Mouse (Mus musculus) C2C12 (cell line): Measurements from ENCODE around the gene Mtif2. TPM values are rescaled to one million over a fixed set of nuclear protein-coding genes. Genes with fewer than 3 reads are reported as not detected.
A peak's percentile ranks its signal among the peaks of the same experiment; 100 is the strongest.

Experiments used
- H3K27me3 ChIP-seq: one replicate; pipeline ENCODE4 v1.6.1; 2011; ENCODE audit not compliant: control insufficient read depth, insufficient read depth, insufficient read length
- H3K36me3 ChIP-seq: one replicate; pipeline ENCODE4 v1.6.1; 2011; ENCODE audit not compliant: control insufficient read depth, insufficient read depth
- H3K4me3 ChIP-seq: one replicate; pipeline ENCODE4 v1.5.1; 2011; ENCODE audit warnings: mild to moderate bottlenecking, control low read depth; ENCODE audit not compliant: poor library complexity, insufficient read depth, severe bottlenecking
- H3K79me2 ChIP-seq: one replicate; pipeline ENCODE4 v1.6.1; 2011; ENCODE audit not compliant: control insufficient read depth, insufficient read depth
- H3K79me3 ChIP-seq: one replicate; pipeline ENCODE4 v1.6.1; 2011; ENCODE audit warnings: low read depth, control low read depth
- H3ac ChIP-seq: one replicate; pipeline ENCODE3; 2011; ENCODE audit warnings: low read depth; ENCODE audit not compliant: control insufficient read depth, insufficient read length
- CEBPB ChIP-seq: IDR thresholded peaks from one replicate; pipeline ENCODE4 v1.6.1; 2011; ENCODE audit warnings: low read depth, mild to moderate bottlenecking, control low read depth, moderate library complexity
- CTCF ChIP-seq: IDR thresholded peaks from one replicate; pipeline ENCODE4 v1.5.1; 2011; ENCODE audit not compliant: control insufficient read depth, insufficient read depth, insufficient read length
- FOSL1 ChIP-seq: IDR thresholded peaks from one replicate; pipeline ENCODE4 v1.8.0; 2011; ENCODE audit warnings: mild to moderate bottlenecking, low read length; ENCODE audit not compliant: poor library complexity, insufficient read depth, severe bottlenecking
- MAX ChIP-seq: IDR thresholded peaks from one replicate; pipeline ENCODE4 v1.6.1; 2011; ENCODE audit warnings: mild to moderate bottlenecking, control low read depth
- MYOD1 ChIP-seq: IDR thresholded peaks from one replicate; pipeline ENCODE4 v1.6.1; 2011; ENCODE audit warnings: low read depth; ENCODE audit not compliant: control insufficient read depth, insufficient read length
- MYOG ChIP-seq: IDR thresholded peaks from one replicate; pipeline ENCODE4 v1.6.1; 2011; ENCODE audit not compliant: control insufficient read depth, insufficient read length; ENCODE audit errors: extremely low read depth
- USF1 ChIP-seq: IDR thresholded peaks from one replicate; pipeline ENCODE4 v1.6.1; 2011; ENCODE audit warnings: low read depth, mild to moderate bottlenecking, control low read depth, moderate library complexity
- polyA plus RNA-seq: library from polyadenylated mRNA; unstranded; fragments of >200 nt; fragmentation: generic; extraction: Trizol; gene quantifications from one replicate; pipeline ENCODE4 v1.2.1, GENCODE M21; 2012; ENCODE audit warnings: missing spikeins

Mtif2 gene
- polyA plus RNA-seq, 1 experiment, result 4.9 TPM

GRCm38 (mm10) chr11:29548504-29549424 is 22.6 kb downstream of the Mtif2 start:
- Histone ChIP-seq H3K36me3 (peaks cover 36% of the 10 kb centered on the region), H3ac (peak overlapping the region; percentile 74), H3K27me3 (no peaks in the 10 kb centered on the region), H3K79me3 (peaks cover 17% of the 10 kb centered on the region), H3K79me2 (peaks cover 24% of the 10 kb centered on the region), H3K4me3 (peak overlapping the region; percentile 99)
- TF ChIP-seq MYOD1, result no peak
- TF ChIP-seq CEBPB, result no peak
- no peak for TF ChIP-seq MYOG
- no peak for TF ChIP-seq CTCF
- no peak for TF ChIP-seq MAX
- no peak for TF ChIP-seq FOSL1
- no peak for TF ChIP-seq USF1

GRCm38 (mm10) chr11:29549425-29549778 is 23.2 kb downstream of the Mtif2 start:
- peaks cover 24% of the 10 kb centered on the region for H3K79me2 ChIP-seq
- no peak overlapping the region for H3ac ChIP-seq
- H3K4me3 ChIP-seq, result no peak overlapping the region
- H3K36me3 ChIP-seq, result peaks cover 30% of the 10 kb centered on the region
- TF ChIP-seq USF1 (no peak), MYOD1 (no peak), MAX (no peak), CTCF (no peak), MYOG (no peak), CEBPB (no peak), FOSL1 (no peak)
- peaks cover 17% of the 10 kb centered on the region for H3K79me3 ChIP-seq
- no peaks in the 10 kb centered on the region for H3K27me3 ChIP-seq

GRCm38 (mm10) chr11:29560452-29560851 is 34.2 kb downstream of the Mtif2 start:
- H3K4me3 ChIP-seq, result no peak overlapping the region
- H3K79me2 ChIP-seq, result no peaks in the 10 kb centered on the region
- TF ChIP-seq FOSL1 (no peak), MAX (no peak), CTCF (no peak), MYOD1 (no peak), CEBPB (no peak), USF1 (no peak), MYOG (no peak)
- H3K79me3 ChIP-seq, result no peaks in the 10 kb centered on the region
- no peaks in the 10 kb centered on the region for H3K36me3 ChIP-seq
- H3ac ChIP-seq, result no peak overlapping the region
- no peaks in the 10 kb centered on the region for H3K27me3 ChIP-seq

- H3K4me3 ChIP-seq, result no peak overlapping the region
- H3K79me2 ChIP-seq, result no peaks in the 10 kb centered on the region
- TF ChIP-seq CTCF (no peak), MYOG (no peak), MYOD1 (no peak), CEBPB (no peak), MAX (no peak), USF1 (no peak), FOSL1 (no peak)
- H3ac ChIP-seq, result no peak overlapping the region
- no peaks in the 10 kb centered on the region for H3K36me3 ChIP-seq
- no peaks in the 10 kb centered on the region for H3K79me3 ChIP-seq
- no peaks in the 10 kb centered on the region for H3K27me3 ChIP-seq
Observed at GRCm38 (mm10) chr11:29560990-29561389, 34.8 kb downstream of the Mtif2 start.

- TF ChIP-seq MAX, result no peak
- TF ChIP-seq MYOG, result no peak
- TF ChIP-seq CEBPB, result no peak
- no peak for TF ChIP-seq FOSL1
- no peak for TF ChIP-seq CTCF
- TF ChIP-seq MYOD1, result no peak
- no peak for TF ChIP-seq USF1
- Histone ChIP-seq H3K27me3 (no peaks in the 10 kb centered on the region), H3ac (no peak overlapping the region), H3K4me3 (no peak overlapping the region), H3K79me2 (no peaks in the 10 kb centered on the region), H3K36me3 (no peaks in the 10 kb centered on the region), H3K79me3 (no peaks in the 10 kb centered on the region)
Observed at GRCm38 (mm10) chr11:29563406-29563805, 37.2 kb downstream of the Mtif2 start.

GRCm38 (mm10) chr11:29571536-29571935 is 45.3 kb downstream of the Mtif2 start:
- Histone ChIP-seq H3K79me3 (no peaks in the 10 kb centered on the region), H3ac (no peak overlapping the region), H3K79me2 (no peaks in the 10 kb centered on the region), H3K27me3 (no peaks in the 10 kb centered on the region), H3K36me3 (no peaks in the 10 kb centered on the region), H3K4me3 (no peak overlapping the region)
- TF ChIP-seq FOSL1 (no peak), CEBPB (no peak), CTCF (no peak), USF1 (no peak), MYOD1 (no peak), MAX (no peak), MYOG (no peak)
